Mouse (Mus musculus): ENCODE results near the gene Stab1. TPM values are rescaled to one million over a fixed set of nuclear protein-coding genes. Genes with fewer than 3 reads are reported as not detected.

Gene Stab1
- polyA plus RNA-seq, 1 experiment from 2014 or later = 20.7 TPM

- peaks cover 85% of the 10 kb centered on the region for H3K36me3 ChIP-seq (replicated peaks)
- WGBS = 95% methylated on average over 15 of the region's 15 CpGs
Observed at GRCm38 (mm10) chr14:31140141-31140540, 28.3 kb downstream of the Stab1 start.

GRCm38 (mm10) chr14:31139666-31140065, 28.8 kb downstream of the Stab1 start:
- WGBS = 91% methylated on average over 12 of the region's 12 CpGs
- H3K9me3 ChIP-seq = no peaks in the 10 kb centered on the region; the same call in 1 of the 2 replicates
- no peak overlapping the region for H3K27ac ChIP-seq
- no peak for DNase-seq (ENCODE audit: extremely low spot score, low spot score)
- H3K4me3 ChIP-seq = no peak overlapping the region
- H3K36me3 ChIP-seq (replicated peaks) = peaks cover 90% of the 10 kb centered on the region
- no peaks in the 10 kb centered on the region for H3K27me3 ChIP-seq (ENCODE audit: poor library complexity, severe bottlenecking)
- H3K4me1 ChIP-seq = 0 out of 2 replicates have a peak, but pooled peaks cover 3% of the 10 kb centered on the region

More at GRCm38 (mm10) chr14:31140141-31140540, 28.3 kb downstream of the Stab1 start:
- Histone ChIP-seq H3K4me3 (no peak overlapping the region), H3K9me3 (no peaks in the 10 kb centered on the region; the same call in 1 of the 2 replicates), H3K27ac (no peak overlapping the region), H3K27me3 (ENCODE audit: poor library complexity, severe bottlenecking) (no peaks in the 10 kb centered on the region), H3K4me1 (0 out of 2 replicates have a peak, but pooled peaks cover 3% of the 10 kb centered on the region)
- DNase-seq (ENCODE audit: extremely low spot score, low spot score) = no peak

GRCm38 (mm10) chr14:31138897-31139429, 29.5 kb downstream of the Stab1 start:
- H3K27me3 ChIP-seq (ENCODE audit: poor library complexity, severe bottlenecking) = no peaks in the 10 kb centered on the region
- H3K27ac ChIP-seq = no peak overlapping the region
- no peak for DNase-seq (ENCODE audit: extremely low spot score, low spot score)
- 96% methylated on average over 9 of the region's 9 CpGs for WGBS
- peaks cover 6% of the 10 kb centered on the region for H3K4me1 ChIP-seq
- H3K36me3 ChIP-seq (replicated peaks) = peaks cover 97% of the 10 kb centered on the region
- no peak overlapping the region for H3K4me3 ChIP-seq
- no peaks in the 10 kb centered on the region; the same call in 1 of the 2 replicates for H3K9me3 ChIP-seq

GRCm38 (mm10) chr14:31138219-31138896, 30.1 kb downstream of the Stab1 start:
- peaks cover 100% of the 10 kb centered on the region for H3K36me3 ChIP-seq (replicated peaks)
- 86% methylated on average over 25 of the region's 35 CpGs for WGBS
- H3K4me1 ChIP-seq = peaks cover 12% of the 10 kb centered on the region
- no peak overlapping the region for H3K4me3 ChIP-seq
- no peak for DNase-seq (ENCODE audit: extremely low spot score, low spot score)
- H3K9me3 ChIP-seq = no peaks in the 10 kb centered on the region; the same call in 1 of the 2 replicates
- no peaks in the 10 kb centered on the region for H3K27me3 ChIP-seq (ENCODE audit: poor library complexity, severe bottlenecking)
- H3K27ac ChIP-seq = no peak overlapping the region

GRCm38 (mm10) chr14:31137791-31138190, 30.6 kb downstream of the Stab1 start:
- WGBS = 87% methylated on average over 11 of the region's 11 CpGs
- DNase-seq (ENCODE audit: extremely low spot score, low spot score) = no peak
- H3K27me3 ChIP-seq (ENCODE audit: poor library complexity, severe bottlenecking) = no peaks in the 10 kb centered on the region
- no peak overlapping the region for H3K4me3 ChIP-seq
- H3K36me3 ChIP-seq (replicated peaks) = peaks cover 100% of the 10 kb centered on the region
- no peaks in the 10 kb centered on the region; the same call in 1 of the 2 replicates for H3K9me3 ChIP-seq
- no peak overlapping the region for H3K27ac ChIP-seq
- H3K4me1 ChIP-seq = peaks cover 17% of the 10 kb centered on the region

- peaks cover 23% of the 10 kb centered on the region for H3K4me1 ChIP-seq
- no peaks in the 10 kb centered on the region; the same call in 1 of the 2 replicates for H3K9me3 ChIP-seq
- 92% methylated on average over 10 of the region's 10 CpGs for WGBS
- H3K27ac ChIP-seq = no peak overlapping the region
- H3K4me3 ChIP-seq = no peak overlapping the region
- DNase-seq (ENCODE audit: extremely low spot score, low spot score) = no peak
- H3K27me3 ChIP-seq (ENCODE audit: poor library complexity, severe bottlenecking) = no peaks in the 10 kb centered on the region
- peaks cover 100% of the 10 kb centered on the region for H3K36me3 ChIP-seq (replicated peaks)
Observed at GRCm38 (mm10) chr14:31137281-31137595, 31.2 kb downstream of the Stab1 start.

GRCm38 (mm10) chr14:31136411-31137280, 31.8 kb downstream of the Stab1 start:
- no peak overlapping the region for H3K27ac ChIP-seq
- H3K36me3 ChIP-seq (replicated peaks) = peaks cover 94% of the 10 kb centered on the region
- peaks cover 29% of the 10 kb centered on the region for H3K4me1 ChIP-seq
- no peaks in the 10 kb centered on the region for H3K9me3 ChIP-seq
- no peaks in the 10 kb centered on the region for H3K27me3 ChIP-seq (ENCODE audit: poor library complexity, severe bottlenecking)
- no peak for DNase-seq (ENCODE audit: extremely low spot score, low spot score)
- no peak overlapping the region for H3K4me3 ChIP-seq
- WGBS = 97% methylated on average over 26 of the region's 26 CpGs

- Histone ChIP-seq H3K27ac (no peak overlapping the region), H3K4me1 (peaks cover 33% of the 10 kb centered on the region), H3K27me3 (ENCODE audit: poor library complexity, severe bottlenecking) (no peaks in the 10 kb centered on the region), H3K4me3 (no peak overlapping the region), H3K36me3 (replicated peaks) (peaks cover 85% of the 10 kb centered on the region), H3K9me3 (no peaks in the 10 kb centered on the region)
- no peak for DNase-seq (ENCODE audit: extremely low spot score, low spot score)
- WGBS = 96% methylated on average over 34 of the region's 34 CpGs
Observed at GRCm38 (mm10) chr14:31135495-31136410, 32.7 kb downstream of the Stab1 start.

GRCm38 (mm10) chr14:31134015-31135000, 34.1 kb downstream of the Stab1 start:
- Histone ChIP-seq H3K9me3 (no peaks in the 10 kb centered on the region), H3K4me1 (peaks cover 47% of the 10 kb centered on the region), H3K27me3 (ENCODE audit: poor library complexity, severe bottlenecking) (no peaks in the 10 kb centered on the region), H3K4me3 (peak overlapping the region; percentile 1; the same call in 1 of the 2 replicates), H3K36me3 (replicated peaks) (peaks cover 70% of the 10 kb centered on the region), H3K27ac (no peak overlapping the region)
- 94% methylated on average over 25 of the region's 25 CpGs for WGBS
- no peak for DNase-seq (ENCODE audit: extremely low spot score, low spot score)

GRCm38 (mm10) chr14:31133023-31133665, 35.3 kb downstream of the Stab1 start:
- WGBS = 86% methylated on average over 11 of the region's 11 CpGs
- peaks cover 53% of the 10 kb centered on the region for H3K4me1 ChIP-seq
- no peaks in the 10 kb centered on the region for H3K27me3 ChIP-seq (ENCODE audit: poor library complexity, severe bottlenecking)
- no peak for DNase-seq (ENCODE audit: extremely low spot score, low spot score)
- H3K4me3 ChIP-seq = peak overlapping the region; percentile 98
- peaks cover 59% of the 10 kb centered on the region for H3K36me3 ChIP-seq (replicated peaks)
- no peak overlapping the region for H3K27ac ChIP-seq
- H3K9me3 ChIP-seq = no peaks in the 10 kb centered on the region

GRCm38 (mm10) chr14:31132491-31132975, 35.9 kb downstream of the Stab1 start:
- Histone ChIP-seq H3K27me3 (ENCODE audit: poor library complexity, severe bottlenecking) (no peaks in the 10 kb centered on the region), H3K36me3 (replicated peaks) (peaks cover 53% of the 10 kb centered on the region), H3K27ac (peak overlapping the region; percentile 98), H3K4me1 (peaks cover 58% of the 10 kb centered on the region), H3K4me3 (peak overlapping the region; percentile 98), H3K9me3 (no peaks in the 10 kb centered on the region)
- 88% methylated on average over 7 of the region's 7 CpGs for WGBS
- no peak for DNase-seq (ENCODE audit: extremely low spot score, low spot score)

Measured in forebrain, embryonic 10.5 days (tissue).